Mouse (Mus musculus) forebrain, embryonic 16.5 days (tissue): ENCODE measurements around the gene Id2. TPM values are rescaled to one million over a fixed set of nuclear protein-coding genes. Genes with fewer than 3 reads are reported as not detected.

Source experiments
- ATAC-seq: fragments of 200-750 bp; cut with Nextera tagmentation; 2 replicates; pipeline ENCODE4 v1.8.0; 2017; ENCODE audit warnings: mild to moderate bottlenecking, moderate library complexity
- H3K27ac ChIP-seq: fragments of 300-500 bp; sonication (generic); 2 replicates; pipeline ENCODE4 v1.5.1; 2014; ENCODE audit warnings: low read length, control low read depth
- H3K27me3 ChIP-seq: fragments of 300-500 bp; sonication (generic); replicated peaks from 2 replicates; pipeline ENCODE4 v1.6.1; 2014; ENCODE audit warnings: low read length; ENCODE audit not compliant: control insufficient read depth, insufficient read depth
- H3K36me3 ChIP-seq: fragments of 300-500 bp; sonication (generic); 2 replicates; pipeline ENCODE4 v1.6.1; 2014; ENCODE audit not compliant: control insufficient read depth, insufficient read depth
- H3K4me1 ChIP-seq: fragments of 300-500 bp; sonication (generic); replicated peaks from 2 replicates; pipeline ENCODE4 v1.6.1; 2014; ENCODE audit warnings: low read length; ENCODE audit not compliant: control insufficient read depth, insufficient read depth
- H3K4me2 ChIP-seq: fragments of 300-500 bp; sonication (generic); 2 replicates; pipeline ENCODE4 v1.6.1; 2014; ENCODE audit warnings: mild to moderate bottlenecking, low read length, control low read depth
- H3K4me3 ChIP-seq: fragments of 300-500 bp; sonication (generic); replicated peaks from 2 replicates; pipeline ENCODE4 v1.5.1; 2014; ENCODE audit warnings: mild to moderate bottlenecking, low read length, control low read depth
- H3K9ac ChIP-seq: fragments of 300-500 bp; sonication (generic); replicated peaks from 2 replicates; pipeline ENCODE4 v1.6.1; 2014; ENCODE audit warnings: low read depth, low read length, control low read depth
- H3K9me3 ChIP-seq: fragments of 300-500 bp; sonication (generic); 2 replicates; pipeline ENCODE4 v1.6.1; 2016; ENCODE audit warnings: low read length; ENCODE audit not compliant: control insufficient read depth
- WGBS: fragments of 180-500 bp; shearing (Covaris S2); extraction: QIAGEN DNeasy Blood & Tissue Kit; methylation state at CpG from one replicate; pipeline ENCODE4 v1.1.7; 2014; 5-methylcytosine and 5-hydroxymethylcytosine counted together
- polyA plus RNA-seq: library from polyadenylated mRNA; unstranded; fragments of >200 nt; fragmentation: Nextera tagmentation; extraction: Ambion mirVana; gene quantifications from 2 replicates; pipeline ENCODE4 v1.2.1, GENCODE M21; 2015

Id2 gene
- polyA plus RNA-seq, 1 experiment from 2014 or later: 592 TPM

GRCm38 (mm10) chr12:25112806-25113205 lies 15.9 kb upstream of the Id2 start:
- no peak overlapping the region for H3K9ac ChIP-seq
- H3K27me3 ChIP-seq: no peaks in the 10 kb centered on the region
- no peak overlapping the region for H3K4me2 ChIP-seq
- 88% methylated on average over 2 of the region's 2 CpGs for WGBS
- H3K36me3 ChIP-seq: no peaks in the 10 kb centered on the region
- no peak for ATAC-seq
- no peak overlapping the region for H3K4me3 ChIP-seq
- H3K27ac ChIP-seq: no peak overlapping the region
- H3K4me1 ChIP-seq: no peaks in the 10 kb centered on the region
- H3K9me3 ChIP-seq: no peaks in the 10 kb centered on the region

GRCm38 (mm10) chr12:25110682-25111078 lies 13.7 kb upstream of the Id2 start:
- no peak overlapping the region for H3K9ac ChIP-seq
- WGBS: 87% methylated on average over 7 of the region's 7 CpGs
- no peaks in the 10 kb centered on the region for H3K4me1 ChIP-seq
- no peaks in the 10 kb centered on the region for H3K9me3 ChIP-seq
- no peak overlapping the region for H3K4me2 ChIP-seq
- H3K27me3 ChIP-seq: no peaks in the 10 kb centered on the region
- ATAC-seq: no peak
- no peak overlapping the region for H3K4me3 ChIP-seq
- H3K36me3 ChIP-seq: no peaks in the 10 kb centered on the region
- no peak overlapping the region for H3K27ac ChIP-seq

GRCm38 (mm10) chr12:25109971-25110681 lies 13.2 kb upstream of the Id2 start:
- ATAC-seq: no peak
- H3K4me1 ChIP-seq: no peaks in the 10 kb centered on the region
- no peak overlapping the region for H3K4me3 ChIP-seq
- H3K36me3 ChIP-seq: no peaks in the 10 kb centered on the region
- 60% methylated on average over 7 of the region's 7 CpGs for whole genome bisulfite sequencing
- no peaks in the 10 kb centered on the region for H3K9me3 ChIP-seq
- no peaks in the 10 kb centered on the region for H3K27me3 ChIP-seq
- H3K27ac ChIP-seq: no peak overlapping the region
- H3K4me2 ChIP-seq: no peak overlapping the region
- H3K9ac ChIP-seq: no peak overlapping the region

- H3K4me3 ChIP-seq: no peak overlapping the region
- WGBS: 85% methylated on average over 2 of the region's 2 CpGs
- no peaks in the 10 kb centered on the region for H3K4me1 ChIP-seq
- no peak overlapping the region for H3K9ac ChIP-seq
- no peak for ATAC-seq
- H3K36me3 ChIP-seq: no peaks in the 10 kb centered on the region
- no peak overlapping the region for H3K27ac ChIP-seq
- no peak overlapping the region for H3K4me2 ChIP-seq
- H3K9me3 ChIP-seq: no peaks in the 10 kb centered on the region
- no peaks in the 10 kb centered on the region for H3K27me3 ChIP-seq
Observed at GRCm38 (mm10) chr12:25108865-25109264, 11.9 kb upstream of the Id2 start.

- H3K27me3 ChIP-seq: no peaks in the 10 kb centered on the region
- H3K9ac ChIP-seq: no peak overlapping the region
- H3K4me3 ChIP-seq: no peak overlapping the region
- no peak overlapping the region for H3K4me2 ChIP-seq
- H3K4me1 ChIP-seq: peaks cover 19% of the 10 kb centered on the region
- ATAC-seq: no peak
- no peaks in the 10 kb centered on the region for H3K36me3 ChIP-seq
- no peaks in the 10 kb centered on the region for H3K9me3 ChIP-seq
- H3K27ac ChIP-seq: no peak overlapping the region
Observed at GRCm38 (mm10) chr12:25104541-25104940, 7.6 kb upstream of the Id2 start.

GRCm38 (mm10) chr12:25103911-25104310 lies 7.0 kb upstream of the Id2 start:
- H3K9ac ChIP-seq: no peak overlapping the region
- 79% methylated on average over 6 of the region's 6 CpGs for WGBS
- no peak for ATAC-seq
- no peaks in the 10 kb centered on the region for H3K27me3 ChIP-seq
- no peak overlapping the region for H3K4me2 ChIP-seq
- no peaks in the 10 kb centered on the region for H3K36me3 ChIP-seq
- H3K9me3 ChIP-seq: no peaks in the 10 kb centered on the region
- H3K27ac ChIP-seq: no peak overlapping the region
- no peak overlapping the region for H3K4me3 ChIP-seq
- peaks cover 25% of the 10 kb centered on the region for H3K4me1 ChIP-seq

- no peak for ATAC-seq
- H3K36me3 ChIP-seq: no peaks in the 10 kb centered on the region
- no peaks in the 10 kb centered on the region for H3K9me3 ChIP-seq
- peaks cover 44% of the 10 kb centered on the region for H3K4me1 ChIP-seq
- H3K27ac ChIP-seq: no peak overlapping the region
- WGBS: 31% methylated on average over 5 of the region's 5 CpGs
- no peak overlapping the region for H3K9ac ChIP-seq
- no peak overlapping the region for H3K4me3 ChIP-seq
- peak overlapping the region; percentile 97 for H3K4me2 ChIP-seq
- no peaks in the 10 kb centered on the region for H3K27me3 ChIP-seq
Observed at GRCm38 (mm10) chr12:25101389-25101788, 4.4 kb upstream of the Id2 start.

- ATAC-seq: no peak
- peak overlapping the region; percentile 86 for H3K27ac ChIP-seq
- peak overlapping the region; percentile 63 for H3K9ac ChIP-seq
- H3K4me2 ChIP-seq: peak overlapping the region; percentile 97
- H3K27me3 ChIP-seq: no peaks in the 10 kb centered on the region
- WGBS: under 1% methylated on average over 53 of the region's 59 CpGs
- H3K4me3 ChIP-seq: peak overlapping the region; percentile 58
- H3K9me3 ChIP-seq: no peaks in the 10 kb centered on the region
- no peaks in the 10 kb centered on the region for H3K36me3 ChIP-seq
- H3K4me1 ChIP-seq: peaks cover 45% of the 10 kb centered on the region
Observed at GRCm38 (mm10) chr12:25100411-25101217, 3.7 kb upstream of the Id2 start.

- H3K27me3 ChIP-seq: no peaks in the 10 kb centered on the region
- peak overlapping the region; percentile 86 for H3K27ac ChIP-seq
- peak overlapping the region; percentile 97 for H3K4me2 ChIP-seq
- ATAC-seq: no peak
- H3K4me3 ChIP-seq: peak overlapping the region; percentile 58
- H3K36me3 ChIP-seq: no peaks in the 10 kb centered on the region
- peak overlapping the region; percentile 63 for H3K9ac ChIP-seq
- WGBS: under 1% methylated on average over 37 of the region's 38 CpGs
- peaks cover 45% of the 10 kb centered on the region for H3K4me1 ChIP-seq
- H3K9me3 ChIP-seq: no peaks in the 10 kb centered on the region
Observed at GRCm38 (mm10) chr12:25099563-25100408, 2.8 kb upstream of the Id2 start.
